Mouse (Mus musculus) forebrain, postnatal 0 days (tissue): Measurements from ENCODE around the gene Rogdi. TPM values are rescaled to one million over a fixed set of nuclear protein-coding genes. Genes with fewer than 3 reads are reported as not detected.

Source experiments
- ATAC-seq: fragments of 200-750 bp; cut with Nextera tagmentation; 2 replicates; pipeline ENCODE4 v1.8.0; 2017; ENCODE audit warnings: mild to moderate bottlenecking, moderate library complexity
- DNase-seq: peaks from one replicate; pipeline ENCODE4 v3.0.0-alpha.2; 2015
- H3K27ac ChIP-seq: fragments of 300-500 bp; sonication (generic); 2 replicates; pipeline ENCODE4 v1.5.1; 2014; ENCODE audit warnings: low read depth, mild to moderate bottlenecking, antibody characterized with exemption, low read length, moderate library complexity, mixed read lengths
- H3K27me3 ChIP-seq: fragments of 300-500 bp; sonication (generic); 2 replicates; pipeline ENCODE4 v1.6.1; 2014; ENCODE audit warnings: mild to moderate bottlenecking, low read length, mixed read lengths; ENCODE audit not compliant: insufficient read depth
- H3K36me3 ChIP-seq: fragments of 300-500 bp; sonication (generic); 2 replicates; pipeline ENCODE4 v1.6.1; 2014; ENCODE audit warnings: mild to moderate bottlenecking, moderate library complexity; ENCODE audit not compliant: insufficient read depth
- H3K4me1 ChIP-seq: fragments of 300-500 bp; sonication (generic); 2 replicates; pipeline ENCODE4 v1.6.1; 2014; ENCODE audit warnings: antibody characterized with exemption; ENCODE audit not compliant: insufficient read depth
- H3K4me2 ChIP-seq: fragments of 300-500 bp; sonication (generic); 2 replicates; pipeline ENCODE4 v1.6.1; 2014; ENCODE audit warnings: low read depth, mild to moderate bottlenecking, moderate library complexity
- H3K4me3 ChIP-seq: fragments of 300-500 bp; sonication (generic); 2 replicates; pipeline ENCODE4 v1.5.1; 2014; ENCODE audit warnings: low read depth, low read length, mixed read lengths
- H3K9ac ChIP-seq: fragments of 300-500 bp; sonication (generic); 2 replicates; pipeline ENCODE4 v1.6.1; 2014; ENCODE audit warnings: mild to moderate bottlenecking
- H3K9me3 ChIP-seq: fragments of 300-500 bp; sonication (generic); 2 replicates; pipeline ENCODE4 v1.6.1; 2016; ENCODE audit warnings: low read length
- CTCF ChIP-seq: sonication (generic); IDR thresholded peaks from 2 replicates; pipeline ENCODE4 v1.5.1; 2016; ENCODE audit warnings: antibody characterized with exemption, control low read depth, low read depth
- WGBS: fragments of 180-500 bp; shearing (Covaris S2); extraction: QIAGEN DNeasy Blood & Tissue Kit; methylation state at CpG from one replicate; pipeline ENCODE4 v1.1.7; 2014; 5-methylcytosine and 5-hydroxymethylcytosine counted together
- polyA plus RNA-seq: library from polyadenylated mRNA; unstranded; fragments of >200 nt; fragmentation: Nextera tagmentation; extraction: Ambion mirVana; gene quantifications from 2 replicates; pipeline ENCODE4 v1.2.1, GENCODE M21; 2015
- total RNA-seq: library from RNA; depleted of rRNA; stranded (reverse); fragments of >200 nt; gene quantifications from 2 replicates; pipeline ENCODE4 v1.2.3, GENCODE M21; 2014

Gene Rogdi
- total and polyA plus RNA-seq, 2 experiments from 2014 or later: 75.3 to 130 TPM

DNA sequence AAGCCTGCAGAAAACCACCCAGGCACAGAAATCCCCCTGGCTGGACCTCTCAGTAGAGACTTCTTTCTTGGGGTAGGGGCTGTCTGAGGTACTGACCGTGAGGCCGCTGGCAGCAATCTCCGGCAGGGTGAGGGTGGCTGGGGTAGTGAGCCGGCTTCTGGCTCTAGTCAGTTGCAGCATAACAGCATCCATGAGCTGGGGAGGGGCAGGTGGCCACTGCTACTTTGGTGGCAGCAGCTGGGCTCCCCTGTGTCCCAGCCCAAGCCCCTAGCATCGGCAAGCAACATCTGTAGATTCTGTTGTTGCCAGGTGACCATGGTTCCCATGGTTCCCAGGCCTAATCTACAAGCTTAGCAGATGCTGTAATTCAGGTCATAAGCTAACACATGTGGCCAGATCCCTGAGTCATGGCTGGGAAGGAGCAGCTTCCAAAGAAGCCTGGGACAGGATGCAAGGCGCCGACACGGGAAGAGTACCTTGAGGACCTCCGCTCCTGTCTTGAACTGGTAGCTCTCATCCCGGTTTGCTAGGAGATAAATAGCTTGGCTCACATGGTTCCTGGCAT, 2.9 kb downstream of the Rogdi start:
- no peak for DNase-seq
- Histone ChIP-seq H3K9me3 (no peaks in the 10 kb centered on the region), H3K4me3 (no peak overlapping the region), H3K36me3 (peaks cover 17% of the 10 kb centered on the region), H3K27ac (no peak overlapping the region), H3K9ac (no peak overlapping the region), H3K27me3 (no peaks in the 10 kb centered on the region), H3K4me1 (0 out of 2 replicates have a peak, but pooled peaks cover 4% of the 10 kb centered on the region), H3K4me2 (no peak overlapping the region)
- 88% methylated on average over 10 of the region's 10 CpGs for WGBS
- ATAC-seq: no peak
- TF ChIP-seq CTCF: no peak

DNA sequence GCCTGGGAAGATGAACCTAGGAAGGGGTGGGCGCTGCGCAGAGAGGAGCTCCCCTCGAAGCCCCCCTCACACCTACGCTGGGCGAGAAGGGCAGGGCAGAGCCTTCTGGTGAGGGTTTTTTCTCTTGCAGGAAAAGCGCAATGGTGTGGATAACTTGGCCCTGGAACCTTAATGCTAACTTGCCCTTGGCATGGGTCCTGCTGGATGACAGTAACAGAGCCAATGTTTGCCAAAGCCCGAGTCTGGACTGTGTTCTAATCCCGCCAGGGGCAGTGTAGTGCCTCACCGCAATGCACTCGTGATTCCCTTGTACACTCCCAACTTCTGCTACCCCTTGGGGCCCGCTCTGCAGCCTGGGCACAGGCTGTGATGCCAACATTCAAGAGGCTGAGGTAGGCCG, 5.3 kb downstream of the Rogdi start:
- Histone ChIP-seq H3K36me3 (0 out of 2 replicates have a peak, but pooled peaks cover 6% of the 10 kb centered on the region), H3K27me3 (no peaks in the 10 kb centered on the region), H3K4me3 (no peak overlapping the region), H3K4me1 (0 out of 2 replicates have a peak, but pooled peaks cover 4% of the 10 kb centered on the region), H3K9me3 (no peaks in the 10 kb centered on the region), H3K4me2 (no peak overlapping the region), H3K9ac (no peak overlapping the region), H3K27ac (no peak overlapping the region)
- DNase-seq (no peak), ATAC-seq (no peak)
- TF ChIP-seq CTCF: no peak
- WGBS: 85% methylated on average over 12 of the region's 12 CpGs

DNA sequence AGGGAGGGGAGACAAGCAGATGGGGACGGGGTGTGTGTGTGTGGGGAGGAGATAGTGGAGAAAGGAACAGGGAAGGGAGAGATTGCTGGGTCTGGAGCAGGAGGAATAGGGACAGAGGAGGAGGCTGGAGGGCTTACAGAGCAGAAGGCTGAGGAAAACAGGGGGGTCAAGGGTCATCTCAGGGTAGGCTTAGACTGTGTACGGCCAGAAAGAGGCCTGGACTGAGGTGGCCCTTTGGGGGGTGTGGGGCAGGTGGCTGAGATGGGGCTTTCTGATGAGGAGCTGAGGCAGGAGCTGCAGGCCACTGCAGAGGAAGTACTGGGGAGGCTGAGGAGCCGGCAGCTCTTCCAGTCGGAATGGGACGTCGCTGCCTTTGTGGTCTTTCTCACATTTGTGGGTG, 5.9 kb downstream of the Rogdi start:
- no peak overlapping the region for H3K4me2 ChIP-seq
- ATAC-seq (no peak), DNase-seq (no peak)
- WGBS: 60% methylated on average over 6 of the region's 6 CpGs
- H3K9me3 ChIP-seq: no peaks in the 10 kb centered on the region
- no peak overlapping the region for H3K9ac ChIP-seq
- H3K36me3 ChIP-seq: 0 out of 2 replicates have a peak, but pooled peaks cover 6% of the 10 kb centered on the region
- no peak for TF ChIP-seq CTCF
- no peak overlapping the region for H3K27ac ChIP-seq
- H3K4me1 ChIP-seq: 0 out of 2 replicates have a peak, but pooled peaks cover 4% of the 10 kb centered on the region
- H3K4me3 ChIP-seq: no peak overlapping the region
- no peaks in the 10 kb centered on the region for H3K27me3 ChIP-seq

DNA sequence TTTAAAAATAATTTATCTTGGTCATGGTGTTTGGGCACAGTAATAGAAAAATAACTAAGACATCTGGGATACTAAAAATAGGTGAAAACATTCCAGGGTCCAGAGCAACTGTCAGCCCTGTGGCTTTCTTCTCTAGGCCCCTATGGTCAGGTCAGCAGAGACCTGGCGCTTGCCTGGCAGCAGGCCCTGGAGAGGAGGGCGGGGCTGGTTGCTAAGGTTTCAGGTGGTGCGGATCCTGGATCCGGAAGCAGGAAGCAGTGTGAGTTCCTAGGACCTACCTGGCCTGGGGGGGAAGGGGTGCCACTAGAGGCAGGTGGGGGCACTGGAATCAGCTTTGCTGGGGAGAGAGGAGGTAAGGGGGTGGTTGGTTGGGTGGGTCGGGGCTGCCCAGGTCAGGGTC, 6.3 kb downstream of the Rogdi start, which contains the start of gene Smim22:
Gene Smim22 (plus strand): TSS at position 222 of the 400 bp plus-strand sequence.
- no peak within 1 kb of the TSS for H3K9ac ChIP-seq
- ATAC-seq (no peak), DNase-seq (no peak)
- H3K4me3 ChIP-seq: no peak within 1 kb of the TSS
- no peaks in the 10 kb centered on the region for H3K4me1 ChIP-seq
- H3K9me3 ChIP-seq: no peaks in the 10 kb centered on the region
- no peak within 1 kb of the TSS for H3K27ac ChIP-seq
- TF ChIP-seq CTCF: no peak
- H3K36me3 ChIP-seq: 0 out of 2 replicates have a peak, but pooled peaks cover 6% of the 10 kb centered on the region
- H3K4me2 ChIP-seq: no peak within 1 kb of the TSS
- H3K27me3 ChIP-seq: no peaks in the 10 kb centered on the region
- whole genome bisulfite sequencing: 59% methylated on average over 5 of the region's 5 CpGs

DNA sequence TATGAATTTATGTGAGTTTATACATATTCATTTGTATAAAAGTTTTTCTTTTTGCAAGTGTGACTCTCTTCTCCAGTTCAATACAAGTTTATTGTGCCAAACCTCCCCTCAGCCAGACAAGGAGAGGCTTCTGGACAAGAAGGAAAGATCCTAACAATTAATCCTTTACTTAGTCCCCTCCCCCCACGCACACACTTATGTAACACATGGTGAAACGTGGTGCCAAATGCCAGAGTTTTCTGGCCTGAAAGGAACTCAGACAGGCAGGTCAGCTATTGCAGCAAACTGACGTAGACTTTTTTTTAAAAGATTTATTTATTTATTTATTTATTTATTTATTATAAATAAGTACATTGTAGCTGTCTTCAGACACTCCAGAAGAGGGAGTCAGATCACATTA, 12.7 kb downstream of the Rogdi start:
- no peaks in the 10 kb centered on the region for H3K27me3 ChIP-seq
- no peak overlapping the region for H3K4me3 ChIP-seq
- H3K4me2 ChIP-seq: no peak overlapping the region
- WGBS: 64% methylated on average over 3 of the region's 3 CpGs
- ATAC-seq (no peak), DNase-seq (no peak)
- H3K9ac ChIP-seq: no peak overlapping the region
- no peaks in the 10 kb centered on the region for H3K4me1 ChIP-seq
- H3K9me3 ChIP-seq: no peaks in the 10 kb centered on the region
- TF ChIP-seq CTCF: no peak
- no peaks in the 10 kb centered on the region for H3K36me3 ChIP-seq
- no peak overlapping the region for H3K27ac ChIP-seq

DNA sequence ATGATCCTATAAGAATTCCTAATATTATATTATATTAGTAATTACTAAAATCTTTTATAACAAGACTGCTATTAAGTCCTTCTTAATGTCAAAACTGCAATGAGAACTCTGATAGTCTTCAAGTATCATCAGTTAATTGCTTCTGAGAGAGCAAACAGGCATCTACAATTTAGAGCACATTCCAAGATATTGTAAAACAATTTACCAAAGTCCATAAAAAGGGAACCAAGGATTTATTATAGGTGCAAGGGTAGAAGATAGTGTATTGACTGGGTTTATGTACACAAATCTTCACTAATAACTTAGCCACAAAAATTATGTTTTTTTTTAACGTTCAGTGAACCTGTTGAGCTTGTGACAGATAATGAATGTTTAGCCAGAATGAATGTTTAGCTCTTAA, 14.4 kb downstream of the Rogdi start:
- no peak overlapping the region for H3K9ac ChIP-seq
- no peak overlapping the region for H3K27ac ChIP-seq
- no peaks in the 10 kb centered on the region for H3K9me3 ChIP-seq
- H3K36me3 ChIP-seq: no peaks in the 10 kb centered on the region
- no peak overlapping the region for H3K4me2 ChIP-seq
- H3K27me3 ChIP-seq: no peaks in the 10 kb centered on the region
- WGBS: 77% methylated on average over 1 of the region's 1 CpGs
- ATAC-seq (no peak), DNase-seq (no peak)
- no peak for TF ChIP-seq CTCF
- H3K4me3 ChIP-seq: no peak overlapping the region
- H3K4me1 ChIP-seq: no peaks in the 10 kb centered on the region

DNA sequence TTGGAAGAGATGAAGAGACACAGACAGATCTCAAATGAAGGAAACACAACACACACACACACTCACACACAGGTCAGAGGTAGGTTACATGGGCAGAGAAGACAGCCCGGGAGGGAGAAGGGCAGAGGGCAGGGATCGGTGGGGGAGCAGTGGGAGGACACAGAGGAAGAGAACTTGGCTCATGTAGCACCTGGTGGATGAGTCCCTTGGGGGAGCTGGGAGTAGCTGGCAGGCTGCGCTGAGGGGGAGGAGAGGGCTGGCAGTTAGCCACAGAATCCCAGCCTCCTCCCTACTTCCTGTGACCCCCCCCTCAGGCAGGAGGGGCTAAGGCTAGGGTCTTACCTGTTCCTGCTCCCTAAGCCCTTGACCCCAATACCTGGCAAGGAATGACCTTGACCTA, 15.8 kb downstream of the Rogdi start, which contains the start of gene Sept12:
Gene Sept12 (minus strand): TSS at position 300 of the 400 bp plus-strand sequence.
- Histone ChIP-seq H3K27ac (no peak within 1 kb of the TSS), H3K36me3 (no peaks in the 10 kb centered on the region), H3K4me2 (no peak within 1 kb of the TSS), H3K9ac (no peak within 1 kb of the TSS), H3K4me1 (no peaks in the 10 kb centered on the region), H3K27me3 (no peaks in the 10 kb centered on the region), H3K4me3 (no peak within 1 kb of the TSS), H3K9me3 (no peaks in the 10 kb centered on the region)
- 63% methylated on average over 3 of the region's 3 CpGs for WGBS
- ATAC-seq (no peak), DNase-seq (no peak)
- no peak for TF ChIP-seq CTCF
